Mouse (Mus musculus): ENCODE data around the gene Lrp6. TPM values are rescaled to one million over a fixed set of nuclear protein-coding genes. Genes with fewer than 3 reads are reported as not detected.

The Lrp6 gene
- polyA plus RNA-seq, 1 experiment from 2014 or later = 12.4 TPM

- Histone ChIP-seq H3K27me3 (replicated peaks; ENCODE audit: control insufficient read depth, insufficient read depth, low read length) (no peaks in the 10 kb centered on the region), H3K4me2 (replicated peaks; ENCODE audit: low read depth) (no peak overlapping the region), H3K4me3 (ENCODE audit: low read depth, low read length) (no peak overlapping the region), H3K9ac (ENCODE audit: low read depth, low read length) (no peak overlapping the region), H3K4me1 (replicated peaks; ENCODE audit: control insufficient read depth, insufficient read depth, low read length) (0 out of 2 replicates have a peak, but pooled peaks cover 3% of the 10 kb centered on the region), H3K27ac (ENCODE audit: low read depth, low read length) (no peak overlapping the region), H3K9me3 (ENCODE audit: control insufficient read depth) (no peaks in the 10 kb centered on the region), H3K36me3 (ENCODE audit: control insufficient read depth, insufficient read depth) (no peaks in the 10 kb centered on the region)
- no peak for ATAC-seq
- no peak for TF ChIP-seq CTCF (IDR thresholded peaks at IDR 0.05; ENCODE audit: low read depth)
- 62% methylated on average over 3 of the region's 3 CpGs for WGBS
Measured at GRCm38 (mm10) chr6:134555178-134555577, 11.6 kb downstream of the Lrp6 start.

GRCm38 (mm10) chr6:134554230-134554629 lies 12.5 kb downstream of the Lrp6 start:
- WGBS = 42% methylated on average over 4 of the region's 4 CpGs
- no peaks in the 10 kb centered on the region for H3K9me3 ChIP-seq (ENCODE audit: control insufficient read depth)
- H3K4me2 ChIP-seq (replicated peaks; ENCODE audit: low read depth) = no peak overlapping the region
- TF ChIP-seq CTCF (IDR thresholded peaks at IDR 0.05; ENCODE audit: low read depth) = no peak
- H3K9ac ChIP-seq (ENCODE audit: low read depth, low read length) = no peak overlapping the region
- no peak overlapping the region for H3K27ac ChIP-seq (ENCODE audit: low read depth, low read length)
- H3K27me3 ChIP-seq (replicated peaks; ENCODE audit: control insufficient read depth, insufficient read depth, low read length) = no peaks in the 10 kb centered on the region
- H3K4me3 ChIP-seq (ENCODE audit: low read depth, low read length) = no peak overlapping the region
- no peak for ATAC-seq
- H3K36me3 ChIP-seq (ENCODE audit: control insufficient read depth, insufficient read depth) = no peaks in the 10 kb centered on the region
- 0 out of 2 replicates have a peak, but pooled peaks cover 3% of the 10 kb centered on the region for H3K4me1 ChIP-seq (replicated peaks; ENCODE audit: control insufficient read depth, insufficient read depth, low read length)

GRCm38 (mm10) chr6:134551007-134551406 lies 15.8 kb downstream of the Lrp6 start:
- no peak overlapping the region for H3K4me2 ChIP-seq (replicated peaks; ENCODE audit: low read depth)
- 30% methylated on average over 1 of the region's 1 CpGs for WGBS
- no peak for ATAC-seq

GRCm38 (mm10) chr6:134550396-134550795 lies 16.4 kb downstream of the Lrp6 start:
- no peak for TF ChIP-seq CTCF (IDR thresholded peaks at IDR 0.05; ENCODE audit: low read depth)
- no peak overlapping the region for H3K4me3 ChIP-seq (ENCODE audit: low read depth, low read length)
- H3K9ac ChIP-seq (ENCODE audit: low read depth, low read length) = no peak overlapping the region
- H3K4me1 ChIP-seq (replicated peaks; ENCODE audit: control insufficient read depth, insufficient read depth, low read length) = no peaks in the 10 kb centered on the region
- H3K27ac ChIP-seq (ENCODE audit: low read depth, low read length) = no peak overlapping the region
- no peaks in the 10 kb centered on the region for H3K27me3 ChIP-seq (replicated peaks; ENCODE audit: control insufficient read depth, insufficient read depth, low read length)
- ATAC-seq = no peak
- no peak overlapping the region for H3K4me2 ChIP-seq (replicated peaks; ENCODE audit: low read depth)
- no peaks in the 10 kb centered on the region for H3K9me3 ChIP-seq (ENCODE audit: control insufficient read depth)
- 80% methylated on average over 1 of the region's 1 CpGs for WGBS
- H3K36me3 ChIP-seq (ENCODE audit: control insufficient read depth, insufficient read depth) = no peaks in the 10 kb centered on the region

More at GRCm38 (mm10) chr6:134551007-134551406, 15.8 kb downstream of the Lrp6 start:
- no peaks in the 10 kb centered on the region for H3K4me1 ChIP-seq (replicated peaks; ENCODE audit: control insufficient read depth, insufficient read depth, low read length)
- no peaks in the 10 kb centered on the region for H3K27me3 ChIP-seq (replicated peaks; ENCODE audit: control insufficient read depth, insufficient read depth, low read length)
- no peaks in the 10 kb centered on the region for H3K9me3 ChIP-seq (ENCODE audit: control insufficient read depth)
- no peak overlapping the region for H3K9ac ChIP-seq (ENCODE audit: low read depth, low read length)
- no peak for TF ChIP-seq CTCF (IDR thresholded peaks at IDR 0.05; ENCODE audit: low read depth)
- no peaks in the 10 kb centered on the region for H3K36me3 ChIP-seq (ENCODE audit: control insufficient read depth, insufficient read depth)
- H3K27ac ChIP-seq (ENCODE audit: low read depth, low read length) = no peak overlapping the region
- H3K4me3 ChIP-seq (ENCODE audit: low read depth, low read length) = no peak overlapping the region

GRCm38 (mm10) chr6:134544843-134545242 lies 21.9 kb downstream of the Lrp6 start:
- whole genome bisulfite sequencing = 44% methylated on average over 3 of the region's 3 CpGs
- H3K4me3 ChIP-seq (ENCODE audit: low read depth, low read length) = no peak overlapping the region
- ATAC-seq = no peak
- H3K4me2 ChIP-seq (replicated peaks; ENCODE audit: low read depth) = no peak overlapping the region
- no peaks in the 10 kb centered on the region for H3K27me3 ChIP-seq (replicated peaks; ENCODE audit: control insufficient read depth, insufficient read depth, low read length)
- H3K27ac ChIP-seq (ENCODE audit: low read depth, low read length) = no peak overlapping the region
- no peaks in the 10 kb centered on the region for H3K9me3 ChIP-seq (ENCODE audit: control insufficient read depth)
- H3K9ac ChIP-seq (ENCODE audit: low read depth, low read length) = no peak overlapping the region
- H3K36me3 ChIP-seq (ENCODE audit: control insufficient read depth, insufficient read depth) = no peaks in the 10 kb centered on the region; the same call in 1 of the 2 replicates
- no peak for TF ChIP-seq CTCF (IDR thresholded peaks at IDR 0.05; ENCODE audit: low read depth)
- H3K4me1 ChIP-seq (replicated peaks; ENCODE audit: control insufficient read depth, insufficient read depth, low read length) = no peaks in the 10 kb centered on the region

- H3K9me3 ChIP-seq (ENCODE audit: control insufficient read depth) = no peaks in the 10 kb centered on the region
- TF ChIP-seq CTCF (IDR thresholded peaks at IDR 0.05; ENCODE audit: low read depth) = no peak
- H3K27ac ChIP-seq (ENCODE audit: low read depth, low read length) = no peak overlapping the region
- no peak overlapping the region for H3K9ac ChIP-seq (ENCODE audit: low read depth, low read length)
- no peaks in the 10 kb centered on the region for H3K27me3 ChIP-seq (replicated peaks; ENCODE audit: control insufficient read depth, insufficient read depth, low read length)
- WGBS = 56% methylated on average over 2 of the region's 2 CpGs
- H3K4me1 ChIP-seq (replicated peaks; ENCODE audit: control insufficient read depth, insufficient read depth, low read length) = no peaks in the 10 kb centered on the region
- no peaks in the 10 kb centered on the region; the same call in 1 of the 2 replicates for H3K36me3 ChIP-seq (ENCODE audit: control insufficient read depth, insufficient read depth)
- H3K4me2 ChIP-seq (replicated peaks; ENCODE audit: low read depth) = no peak overlapping the region
- H3K4me3 ChIP-seq (ENCODE audit: low read depth, low read length) = no peak overlapping the region
- ATAC-seq = no peak
Measured at GRCm38 (mm10) chr6:134544093-134544492, 22.7 kb downstream of the Lrp6 start.

GRCm38 (mm10) chr6:134543607-134544006 lies 23.2 kb downstream of the Lrp6 start:
- Histone ChIP-seq H3K9me3 (ENCODE audit: control insufficient read depth) (no peaks in the 10 kb centered on the region), H3K4me2 (replicated peaks; ENCODE audit: low read depth) (no peak overlapping the region), H3K9ac (ENCODE audit: low read depth, low read length) (no peak overlapping the region), H3K27me3 (replicated peaks; ENCODE audit: control insufficient read depth, insufficient read depth, low read length) (no peaks in the 10 kb centered on the region), H3K4me3 (ENCODE audit: low read depth, low read length) (no peak overlapping the region), H3K4me1 (replicated peaks; ENCODE audit: control insufficient read depth, insufficient read depth, low read length) (0 out of 2 replicates have a peak, but pooled peaks cover 2% of the 10 kb centered on the region), H3K27ac (ENCODE audit: low read depth, low read length) (no peak overlapping the region), H3K36me3 (ENCODE audit: control insufficient read depth, insufficient read depth) (no peaks in the 10 kb centered on the region; the same call in 1 of the 2 replicates)
- ATAC-seq = no peak
- no peak for TF ChIP-seq CTCF (IDR thresholded peaks at IDR 0.05; ENCODE audit: low read depth)

Measured in intestine, postnatal 0 days (tissue).